Mouse (Mus musculus) lung, adult 18-20 months (tissue): Measurements from ENCODE around the gene Neurod2.

ENCODE experiments used
- DNase-seq, 2 experiments: peaks; one replicate each; pipeline ENCODE4 v3.0.0; 2022; ENCODE audit warnings: mixed read lengths in 2 of 2

Gene Neurod2

GRCm38 (mm10) chr11:98298484-98299205, 30.8 kb downstream of the Neurod2 start:
- DNase-seq = no peak

GRCm38 (mm10) chr11:98297778-98298177, 31.7 kb downstream of the Neurod2 start:
- DNase-seq = no peak

GRCm38 (mm10) chr11:98296916-98297315, 32.5 kb downstream of the Neurod2 start:
- DNase-seq = no peak

GRCm38 (mm10) chr11:98296277-98296676, 33.2 kb downstream of the Neurod2 start:
- no peak for DNase-seq

GRCm38 (mm10) chr11:98295013-98295585, 34.3 kb downstream of the Neurod2 start:
- no peak for DNase-seq

GRCm38 (mm10) chr11:98294188-98295012, 35.0 kb downstream of the Neurod2 start:
- DNase-seq = peak; percentile 51 to 65

- no peak for DNase-seq
Observed at GRCm38 (mm10) chr11:98293070-98293469, 36.4 kb downstream of the Neurod2 start.

GRCm38 (mm10) chr11:98290906-98291305, 38.5 kb downstream of the Neurod2 start:
- no peak for DNase-seq

GRCm38 (mm10) chr11:98289873-98290272, 39.6 kb downstream of the Neurod2 start:
- peak in 1 of 2 experiments; percentile 21 for DNase-seq

- DNase-seq = no peak
Observed at GRCm38 (mm10) chr11:98287961-98288360, 41.5 kb downstream of the Neurod2 start.

- DNase-seq = no peak
Observed at GRCm38 (mm10) chr11:98287531-98287930, 41.9 kb downstream of the Neurod2 start.

- DNase-seq = no peak
Observed at GRCm38 (mm10) chr11:98285368-98285767, 44.1 kb downstream of the Neurod2 start.

- no peak for DNase-seq
Observed at GRCm38 (mm10) chr11:98284230-98284629, 45.2 kb downstream of the Neurod2 start.

- DNase-seq = no peak
Observed at GRCm38 (mm10) chr11:98283740-98284139, 45.7 kb downstream of the Neurod2 start.
